ENCODE assay signal across 8 mouse cellular contexts in the genomic region with DNA sequence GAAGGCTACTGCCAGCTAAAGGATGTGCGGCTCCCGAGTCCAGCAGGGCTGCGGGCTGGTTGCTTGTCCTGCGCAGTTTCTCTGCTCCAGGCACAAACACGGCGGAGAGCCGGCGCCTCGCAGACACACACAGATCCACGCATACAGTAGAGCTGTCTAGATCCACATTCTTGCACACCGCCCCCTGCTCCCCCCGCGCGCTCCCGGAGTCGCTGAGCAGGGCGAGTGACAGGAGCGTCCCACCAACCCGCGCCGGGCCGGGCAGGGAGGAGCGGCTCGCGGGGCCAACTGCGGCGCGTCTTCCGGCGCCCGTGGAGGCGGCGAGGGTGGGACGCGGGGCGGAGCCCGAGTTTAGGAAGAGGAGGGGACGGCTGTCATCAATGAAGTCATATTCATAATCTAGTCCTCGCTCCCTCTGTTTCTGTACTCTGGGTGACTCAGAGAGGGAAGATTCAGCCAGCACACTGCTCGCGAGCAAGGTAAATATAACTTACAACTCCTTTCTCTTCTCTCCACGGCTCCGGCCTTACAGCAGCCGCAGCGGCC. TPM values are rescaled to one million over a fixed set of nuclear protein-coding genes. Genes with fewer than 3 reads are reported as not detected.
DNase-seq lines count a peak whose midpoint lies in the region; ATAC-seq and TF ChIP-seq lines count a peak whose summit lies in the region.

A gene (plus strand): TSS at position 296 of the 546 bp plus-strand sequence.

- peak within 1 kb of the TSS; percentile 93 for H3K4me2 ChIP-seq in embryonic facial prominence, embryonic 15.5 days (replicated peaks)
- H3K4me2 ChIP-seq in limb, embryonic 13.5 days (replicated peaks), result peak within 1 kb of the TSS; percentile 98
- peak within 1 kb of the TSS; percentile 100 for H3K4me2 ChIP-seq in midbrain, embryonic 15.5 days

- H3K27ac ChIP-seq in bone marrow, adult 2 months (ENCODE audit: control insufficient read depth, insufficient read depth, low read depth, low read length, poor library complexity), result peak within 1 kb of the TSS; percentile 97
- H3K27ac ChIP-seq in embryonic facial prominence, embryonic 15.5 days (replicated peaks), result peak within 1 kb of the TSS; percentile 100
- peak within 1 kb of the TSS; percentile 97 for H3K27ac ChIP-seq in limb, embryonic 13.5 days
- peak within 1 kb of the TSS; percentile 92 for H3K27ac ChIP-seq in midbrain, embryonic 15.5 days

- H3K4me1 ChIP-seq in bone marrow, adult 2 months (ENCODE audit: control insufficient read depth, insufficient read depth, low read length), result no peaks in the 10 kb centered on the region
- peaks cover 15% of the 10 kb centered on the region for H3K4me1 ChIP-seq in embryonic facial prominence, embryonic 15.5 days
- peaks cover 29% of the 10 kb centered on the region for H3K4me1 ChIP-seq in limb, embryonic 13.5 days
- peaks cover 24% of the 10 kb centered on the region for H3K4me1 ChIP-seq in midbrain, embryonic 15.5 days

- peak within 1 kb of the TSS; percentile 64 for H3K9ac ChIP-seq in embryonic facial prominence, embryonic 15.5 days
- peak within 1 kb of the TSS; percentile 89 for H3K9ac ChIP-seq in limb, embryonic 13.5 days
- H3K9ac ChIP-seq in midbrain, embryonic 15.5 days, result peak within 1 kb of the TSS; percentile 65

- peak; percentile 62; the same call in 1 of the 2 replicates for TF ChIP-seq POLR2A in bone marrow, adult 2 months (IDR thresholded peaks at IDR 0.05; ENCODE audit: borderline replicate concordance, control insufficient read depth, low read depth, low read length)

- H3K9me3 ChIP-seq in embryonic facial prominence, embryonic 15.5 days (replicated peaks), result no peaks in the 10 kb centered on the region
- H3K9me3 ChIP-seq in limb, embryonic 13.5 days, result no peaks in the 10 kb centered on the region
- no peaks in the 10 kb centered on the region for H3K9me3 ChIP-seq in midbrain, embryonic 15.5 days

- peak; percentile 95 for ATAC-seq in embryonic facial prominence, embryonic 15.5 days (ENCODE audit: insufficient number of reproducible peaks, low FRiP score, low TSS enrichment, low read depth)
- peak; percentile 93 for ATAC-seq in limb, embryonic 13.5 days (ENCODE audit: low FRiP score, low read depth)
- peak; percentile 98 for ATAC-seq in midbrain, embryonic 15.5 days (replicated peaks)

- peak; percentile 14; the same call in 1 of the 2 replicates for TF ChIP-seq CTCF in bone marrow, adult 2 months (IDR thresholded peaks at IDR 0.05; ENCODE audit: control insufficient read depth, insufficient read depth, low read length)

- no peaks in the 10 kb centered on the region; the same call in 1 of the 2 replicates for H3K27me3 ChIP-seq in embryonic facial prominence, embryonic 15.5 days
- peaks cover 10% of the 10 kb centered on the region for H3K27me3 ChIP-seq in limb, embryonic 13.5 days
- H3K27me3 ChIP-seq in midbrain, embryonic 15.5 days (replicated peaks), result 0 out of 2 replicates have a peak, but pooled peaks cover 3% of the 10 kb centered on the region

- DNase-seq in 416B (ENCODE audit: low read depth), result peak; percentile 91
- DNase-seq in heart, adult 8-10 months (ENCODE audit: low spot score), result peak; percentile 95
- DNase-seq in kidney, adult 9 months, result peak; percentile 98
- DNase-seq in spleen, adult 18-20 months, result peak; percentile 95 to 97

- under 1% methylated on average over 45 of the region's 45 CpGs for WGBS in bone marrow, adult 2 months
- WGBS in embryonic facial prominence, embryonic 15.5 days, result under 1% methylated on average over 45 of the region's 45 CpGs
- under 1% methylated on average over 45 of the region's 45 CpGs for whole genome bisulfite sequencing in limb, embryonic 13.5 days
- 0% methylated on average over 45 of the region's 45 CpGs for WGBS in midbrain, embryonic 15.5 days

- H3K36me3 ChIP-seq in embryonic facial prominence, embryonic 15.5 days, result no peaks in the 10 kb centered on the region
- no peaks in the 10 kb centered on the region for H3K36me3 ChIP-seq in limb, embryonic 13.5 days
- H3K36me3 ChIP-seq in midbrain, embryonic 15.5 days (replicated peaks), result no peaks in the 10 kb centered on the region

- peak within 1 kb of the TSS; percentile 97 for H3K4me3 ChIP-seq in bone marrow, adult 2 months (replicated peaks; ENCODE audit: control insufficient read depth, low read depth, low read length)
- peak within 1 kb of the TSS; percentile 79 for H3K4me3 ChIP-seq in embryonic facial prominence, embryonic 15.5 days (replicated peaks)
- H3K4me3 ChIP-seq in limb, embryonic 13.5 days, result peak within 1 kb of the TSS; percentile 82
- peak within 1 kb of the TSS; percentile 94 for H3K4me3 ChIP-seq in midbrain, embryonic 15.5 days

RNA-seq across cellular contexts. Expression of the gene that starts here (rescaled TPM):
- polyA plus RNA-seq in bone marrow, adult 2 months (2011; ENCODE audit: insufficient read depth, insufficient read length, low replicate concordance, missing spikeins), result 55.4 and 77.8 TPM in 2 replicates
- 75.4 and 81.9 TPM in 2 replicates for polyA plus RNA-seq in embryonic facial prominence, embryonic 15.5 days (2015; fragmentation: Nextera tagmentation; extraction: Ambion mirVana)
- 10 to 100 TPM; 78.3 to 92.2 (median 79.8) TPM for total RNA-seq in heart, adult 8-10 months (2022)
- polyA plus RNA-seq in limb, embryonic 13.5 days (2015; fragmentation: Nextera tagmentation; extraction: Ambion mirVana), result 91.3 and 93.5 TPM in 2 replicates
- 143 and 158 TPM in 2 replicates for polyA plus RNA-seq in midbrain, embryonic 15.5 days (2015; fragmentation: Nextera tagmentation; extraction: Ambion mirVana)

Comparison
In these comparisons a context has a peak if more than half of its experiments do, and no peak if none do; other contexts are left out.
1. Peak in every context shown above with its lines: DNase-seq, ATAC-seq, H3K4me3 ChIP-seq and H3K27ac ChIP-seq.